Mouse (Mus musculus): Measurements from ENCODE around the gene Rmdn3. TPM values are rescaled to one million over a fixed set of nuclear protein-coding genes. Genes with fewer than 3 reads are reported as not detected.

Rmdn3 gene
- 11.5 and 14.7 TPM in 2 replicates for total RNA-seq (2023)

GRCm38 (mm10) chr2:119156681-119157572 lies at the start of gene Rmdn3:
Gene Rmdn3, minus strand, starts transcription at chr2:119157034.

GRCm38 (mm10) chr2:119173991-119174651 lies 17.3 kb upstream of the Rmdn3 start, which contains the start of gene Gm14137:
Gene Gm14137, plus strand, starts transcription at chr2:119174509.

GRCm38 (mm10) chr2:119166901-119167865 lies 10.3 kb upstream of the Rmdn3 start, which contains the start of gene Gchfr:
Gene Gchfr, plus strand, starts transcription at chr2:119167773.

GRCm38 (mm10) chr2:119112438-119113112 lies 44.3 kb downstream of the Rmdn3 start, which contains the start of gene Rad51:
Gene Rad51, plus strand, starts transcription at chr2:119112793.

Other genes with a start within 250 kb of the Rmdn3 start
- gene Chst14, start 230.5 kb downstream of the Rmdn3 start, total RNA-seq (2023): 1.7 and 3.0 TPM in 2 replicates
- 6.3 and 6.8 TPM in 2 replicates for gene Ccdc32, start 127.6 kb downstream of the Rmdn3 start, total RNA-seq (2023)
- gene Rpusd2, start 122.2 kb downstream of the Rmdn3 start, total RNA-seq (2023): 3.6 and 4.0 TPM in 2 replicates
- 20.4 and 21.8 TPM in 2 replicates for gene Knl1, start 109.9 kb downstream of the Rmdn3 start, total RNA-seq (2023)
- 9.0 and 9.3 TPM in 2 replicates for gene Rad51, start 44.2 kb downstream of the Rmdn3 start, total RNA-seq (2023)
- gene Gchfr, start 10.7 kb upstream of the Rmdn3 start, total RNA-seq (2023): not detected in 2 replicates
- gene Gm14137, start 17.5 kb upstream of the Rmdn3 start, total RNA-seq (2023): not detected in 2 replicates
- gene Zfyve19, start 51.6 kb upstream of the Rmdn3 start, total RNA-seq (2023): 12.7 and 17.5 TPM in 2 replicates
- 10.9 and 14.6 TPM in 2 replicates for gene Dnajc17, start 51.8 kb upstream of the Rmdn3 start, total RNA-seq (2023)
- gene Ppp1r14d, start 72.9 kb upstream of the Rmdn3 start, total RNA-seq (2023): not detected in 2 replicates
- gene Spint1, start 80.3 kb upstream of the Rmdn3 start, total RNA-seq (2023): not detected in 2 replicates
- 55.2 and 64.4 TPM in 2 replicates for gene Rhov, start 114.2 kb upstream of the Rmdn3 start, total RNA-seq (2023)
- 57.7 and 82.3 TPM in 2 replicates for gene Vps18, start 131.7 kb upstream of the Rmdn3 start, total RNA-seq (2023)
- 0.48 and 1.4 TPM in 2 replicates for gene Dll4, start 168.8 kb upstream of the Rmdn3 start, total RNA-seq (2023)
- gene Chac1, start 194.2 kb upstream of the Rmdn3 start, total RNA-seq (2023): 6.4 and 7.9 TPM in 2 replicates